Mouse (Mus musculus): Measurements from ENCODE around the gene Cdr1. TPM values are rescaled to one million over a fixed set of nuclear protein-coding genes. Genes with fewer than 3 reads are reported as not detected.

The Cdr1 gene
- total RNA-seq (2021), result not detected
- long read RNA-seq, result 0 reads

DNA sequence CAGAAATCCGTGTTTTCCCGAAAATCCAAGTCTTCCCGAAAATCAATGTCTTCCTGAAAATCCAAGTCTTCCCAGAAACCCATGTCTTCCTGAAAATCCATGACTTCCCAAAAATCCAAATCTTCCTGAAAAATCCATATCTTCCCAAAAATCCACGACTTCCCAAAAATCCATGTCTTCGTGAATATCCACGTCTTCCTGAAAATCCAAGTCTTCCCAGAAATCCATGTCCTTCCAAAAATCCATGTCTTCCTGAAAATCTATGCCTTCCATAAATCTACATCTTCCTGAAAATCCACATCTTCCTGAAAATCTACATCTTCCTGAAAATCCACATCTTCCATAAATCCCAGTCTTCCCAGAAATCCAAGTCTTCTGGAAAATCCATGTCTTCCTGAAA, at the start of gene Cdr1:
Cdr1 (minus strand) TSS at position 101 of the 400 bp plus-strand sequence.
- DNase-seq (ENCODE audit: low spot score in 2 of 2), result no peak

DNA sequence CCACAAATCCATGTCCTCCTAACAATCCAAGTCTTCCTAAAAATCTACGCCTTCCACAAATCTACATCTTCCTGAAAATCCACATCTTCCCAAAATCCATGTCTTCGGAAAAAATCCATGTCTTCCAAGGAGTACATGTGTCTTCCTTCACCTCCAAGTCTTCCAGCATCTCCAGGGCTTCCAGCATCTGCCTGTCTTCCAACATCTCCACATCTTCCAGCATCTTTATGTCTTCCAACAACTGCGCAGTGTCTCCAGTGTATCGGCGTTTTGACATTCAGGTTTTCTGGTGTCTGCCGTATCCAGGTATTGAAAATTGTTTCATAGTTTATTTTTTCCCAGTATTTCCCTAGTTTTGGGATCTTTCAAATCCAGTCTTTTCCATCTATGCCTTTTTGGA, 511 bp upstream of the Cdr1 start:
- no peak for DNase-seq (ENCODE audit: low spot score in 2 of 2)

DNA sequence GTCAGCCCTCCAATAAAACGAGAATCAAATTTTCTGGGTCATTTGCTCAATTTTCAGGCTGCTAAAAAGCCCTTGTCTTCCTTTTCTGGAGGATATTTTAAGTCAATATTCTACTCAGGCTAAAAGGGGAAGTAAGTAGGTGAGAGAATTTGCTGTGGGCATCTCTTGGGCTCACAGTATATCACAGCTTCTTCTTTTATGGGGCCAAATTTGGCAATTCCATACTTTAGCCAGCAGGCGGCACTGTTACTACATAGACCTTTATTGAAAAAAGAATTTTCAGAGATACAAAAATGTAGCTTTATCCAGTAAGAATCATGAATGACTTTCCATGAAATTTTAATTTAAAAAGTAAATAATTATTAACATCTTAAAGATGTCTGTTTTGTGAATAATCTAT, 18.8 kb downstream of the Cdr1 start:
- DNase-seq (ENCODE audit: low spot score in 2 of 2), result peak in 1 of 2 experiments; percentile 8

DNA sequence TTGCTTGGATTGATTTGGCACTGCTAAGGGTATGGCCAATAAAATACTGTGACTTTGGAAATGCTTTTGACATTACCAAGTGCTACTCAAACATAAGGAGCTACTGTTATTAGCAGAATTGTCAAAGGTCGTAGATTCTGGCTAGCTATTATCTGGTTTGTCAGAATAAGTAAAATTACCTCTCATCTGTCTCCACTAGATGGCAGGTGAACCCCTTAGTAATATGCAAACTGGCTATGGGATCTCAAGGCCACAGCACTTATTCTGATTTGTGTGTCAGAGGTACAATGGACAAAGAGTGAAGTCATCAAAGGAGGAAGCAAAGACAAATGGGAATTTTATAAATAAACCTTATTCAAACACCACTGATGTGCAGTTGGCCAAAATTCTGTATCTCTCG, 24.1 kb downstream of the Cdr1 start:
- no peak for DNase-seq (ENCODE audit: low spot score in 2 of 2)

DNA sequence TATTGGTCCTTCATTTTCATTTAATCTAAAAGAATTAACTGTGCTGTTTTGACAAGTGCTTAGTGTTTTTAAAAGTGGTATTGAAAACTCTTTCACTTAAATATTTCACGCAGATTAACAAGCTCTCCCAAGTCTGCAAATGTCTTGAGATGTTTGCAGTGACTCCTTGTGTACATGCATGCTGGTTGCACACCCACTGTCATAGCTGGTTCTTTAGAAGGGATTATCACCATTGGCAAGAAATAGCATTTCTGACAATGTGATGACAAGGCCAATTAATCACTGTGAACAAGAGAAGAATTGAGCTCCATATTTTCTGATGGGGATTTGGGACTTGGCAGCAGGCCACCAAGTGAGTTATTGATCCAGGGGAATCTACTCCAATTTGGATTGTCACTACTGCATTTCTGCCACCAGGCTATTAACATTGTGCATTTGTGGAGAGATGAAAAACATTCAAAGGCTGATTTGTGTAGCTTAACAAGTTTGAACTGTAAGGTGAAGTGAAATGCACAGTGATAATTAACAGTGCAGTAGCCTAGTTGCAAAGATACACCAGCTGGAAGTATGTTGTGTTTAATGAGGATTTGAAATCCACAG, 30.6 kb downstream of the Cdr1 start:
- DNase-seq (ENCODE audit: low spot score in 2 of 2), result peak in 1 of 2 experiments; percentile 20

DNA sequence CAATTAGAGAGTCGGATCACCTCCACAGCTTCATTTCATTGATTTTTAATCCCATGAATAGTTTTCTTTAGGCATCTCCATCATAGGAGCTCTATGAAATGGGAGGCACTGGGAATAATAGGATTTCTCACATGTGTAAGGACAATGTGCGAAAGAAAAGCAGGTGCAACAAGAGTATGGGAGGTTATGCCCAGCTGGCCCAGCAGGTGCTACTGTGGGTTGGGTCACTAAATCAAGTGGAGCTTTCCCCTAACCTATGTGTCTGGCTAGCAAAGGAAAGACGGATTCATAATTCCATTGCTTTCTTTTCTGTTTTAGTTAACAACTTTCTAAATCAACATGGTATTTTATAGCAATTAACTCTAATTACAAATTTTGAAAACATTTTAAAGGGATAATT, 31.1 kb downstream of the Cdr1 start:
- no peak for DNase-seq (ENCODE audit: low spot score in 2 of 2)

DNA sequence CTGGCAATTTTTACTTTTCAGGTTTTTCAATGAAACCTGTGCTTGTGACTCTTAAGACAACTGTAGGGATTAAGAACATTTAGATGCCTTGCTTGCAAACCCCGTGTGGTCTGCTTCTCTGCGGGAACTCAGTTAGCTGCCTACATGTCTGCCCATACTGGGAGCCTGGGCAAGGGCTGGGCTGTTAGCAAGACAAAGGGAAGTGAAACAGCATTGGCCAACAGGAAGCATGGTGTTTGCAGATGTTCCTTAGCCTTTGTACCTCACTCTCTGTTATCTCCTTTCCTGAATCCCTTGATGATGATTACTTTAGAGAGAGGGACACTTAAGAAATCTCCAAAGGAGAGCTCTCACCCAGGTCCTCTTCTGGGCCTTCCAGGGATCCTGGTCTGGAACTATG, 38.8 kb downstream of the Cdr1 start:
- DNase-seq (ENCODE audit: low spot score in 2 of 2), result no peak

DNA sequence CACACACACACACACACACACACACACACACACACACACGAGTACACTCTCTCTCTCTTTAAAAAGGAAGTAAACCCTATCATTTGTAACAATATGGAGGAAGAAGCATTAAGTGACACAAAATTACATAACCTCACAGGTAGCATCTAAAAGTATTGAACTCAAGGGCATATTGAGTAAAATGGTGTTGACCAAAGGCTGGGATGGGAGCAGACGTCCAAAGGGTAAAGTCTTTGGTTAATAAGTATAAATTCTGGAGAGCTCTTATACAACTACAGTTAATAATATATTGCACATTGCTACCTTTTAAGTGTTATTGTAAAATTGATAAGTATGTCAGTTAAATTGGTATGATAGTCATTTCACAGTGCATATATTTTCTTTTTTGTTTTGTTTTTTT, 39.9 kb downstream of the Cdr1 start:
- no peak for DNase-seq (ENCODE audit: low spot score in 2 of 2)

DNA sequence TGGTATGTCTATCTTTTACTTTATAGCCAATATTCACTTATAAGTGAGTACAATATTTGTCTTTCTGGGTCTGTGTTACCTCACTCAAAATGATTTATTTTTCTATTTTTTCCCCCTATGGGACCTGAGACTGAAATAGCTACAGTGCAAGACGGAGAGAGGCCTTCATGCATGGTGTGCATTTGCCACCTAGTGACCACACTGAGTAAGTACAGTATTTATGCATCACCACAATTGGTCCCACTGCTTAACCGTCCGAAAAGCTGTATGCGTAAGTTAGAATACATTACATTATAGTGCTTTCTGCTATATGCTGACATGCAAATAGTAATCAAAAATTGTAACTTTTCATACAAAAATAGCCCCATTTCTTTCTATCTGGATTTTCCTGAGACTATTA, 50.8 kb downstream of the Cdr1 start:
- DNase-seq (ENCODE audit: low spot score in 2 of 2), result no peak

Small RNA genes within 50 kb of the gene (microRNA-seq; reads per million reads assigned to microRNA genes)
- 0 reads per million in 2 experiments for gene Gm24396
